Mouse (Mus musculus) CH12.LX (cell line): Measurements from ENCODE around the gene Rpgr. TPM values are rescaled to one million over a fixed set of nuclear protein-coding genes. Genes with fewer than 3 reads are reported as not detected.

ENCODE experiments used
- DNase-seq: peaks from one replicate; pipeline ENCODE4 v3.0.0-alpha.2; 2013; ENCODE audit errors: extremely low read depth
- H3K27ac ChIP-seq: 2 replicates; pipeline ENCODE4 v1.5.1; 2012; ENCODE audit warnings: low read depth, mild to moderate bottlenecking, control low read depth, moderate library complexity; ENCODE audit not compliant: insufficient read depth
- H3K27me3 ChIP-seq: replicated peaks from 2 replicates; pipeline ENCODE3; 2012; ENCODE audit warnings: inconsistent platforms
- H3K36me3 ChIP-seq, 2 experiments: replicated peaks in 1 of 2; 2 replicates each; pipeline versions ENCODE3 to v1.6.1; 2012; ENCODE audit warnings: inconsistent platforms in 1 of 2, low read length in 1 of 2, mild to moderate bottlenecking in 1 of 2, mixed read lengths in 1 of 2, moderate library complexity in 1 of 2; ENCODE audit not compliant: control insufficient read depth in 1 of 2, insufficient read depth in 1 of 2
- H3K4me1 ChIP-seq, 2 experiments: 2 replicates each; pipeline ENCODE4 v1.6.1; 2012; ENCODE audit warnings: inconsistent platforms in 1 of 2, moderate library complexity in 1 of 2; ENCODE audit not compliant: insufficient read depth in 2 of 2, control insufficient read depth in 1 of 2
- H3K4me2 ChIP-seq: 2 replicates; pipeline ENCODE4 v1.6.1; 2012; ENCODE audit warnings: low read depth, mild to moderate bottlenecking, control low read depth; ENCODE audit not compliant: poor library complexity, insufficient read depth, severe bottlenecking
- H3K4me3 ChIP-seq, 3 experiments: fragments of 150-350 bp in 1 of 3; sonication (generic) in 1 of 3; replicated peaks in 1 of 3; 2 replicates each; pipeline versions ENCODE3 to v1.5.1; 2011 to 2012; ENCODE audit warnings: low read depth in 2 of 3, low read length in 2 of 3, mild to moderate bottlenecking in 2 of 3, moderate library complexity in 2 of 3, control low read depth in 1 of 3, improper control_type of control experiment in 1 of 3, inconsistent platforms in 1 of 3, mixed read lengths in 1 of 3; ENCODE audit not compliant: poor library complexity in 1 of 3
- H3K79me2 ChIP-seq: replicated peaks from 2 replicates; pipeline ENCODE4 v1.6.1; 2012; ENCODE audit warnings: mild to moderate bottlenecking, moderate library complexity; ENCODE audit not compliant: control insufficient read depth, poor library complexity, insufficient read depth, severe bottlenecking; ENCODE audit errors: extremely low read depth
- H3K9ac ChIP-seq: 2 replicates; pipeline ENCODE4 v1.6.1; 2012; ENCODE audit warnings: low read depth, mild to moderate bottlenecking, control low read depth, moderate library complexity; ENCODE audit not compliant: insufficient read depth
- H3K9me3 ChIP-seq: replicated peaks from 2 replicates; pipeline ENCODE3; 2012; ENCODE audit warnings: low read length, inconsistent platforms, mixed read lengths
- CTCF ChIP-seq, 2 experiments: IDR thresholded peaks in 1 of 2; conservative IDR thresholded peaks in 1 of 2; 2 replicates each; pipeline ENCODE4 v1.5.1; 2011 to 2012; ENCODE audit warnings: low read depth in 2 of 2, low read length in 2 of 2, improper control_type of control experiment in 1 of 2, inconsistent platforms in 1 of 2, mild to moderate bottlenecking in 1 of 2, moderate library complexity in 1 of 2
- ELF1 ChIP-seq: IDR thresholded peaks from 2 replicates; pipeline ENCODE4 v1.6.1; 2014; ENCODE audit warnings: low read depth, mild to moderate bottlenecking, inconsistent platforms, low read length, improper control_type of control experiment
- ETS1 ChIP-seq: conservative IDR thresholded peaks from 2 replicates; pipeline ENCODE4 v1.6.1; 2012; ENCODE audit warnings: low read depth, mild to moderate bottlenecking, inconsistent platforms, low read length, improper control_type of control experiment, moderate library complexity
- GABPA ChIP-seq: IDR thresholded peaks from 2 replicates; pipeline ENCODE4 v1.6.1; 2012; ENCODE audit warnings: low read depth, low read length, improper control_type of control experiment, inconsistent platforms; ENCODE audit not compliant: insufficient replicate concordance
- HCFC1 ChIP-seq: IDR thresholded peaks from 2 replicates; pipeline ENCODE4 v1.6.1; 2012; ENCODE audit warnings: low read depth, mild to moderate bottlenecking, inconsistent platforms, low read length, improper control_type of control experiment
- IRF4 ChIP-seq: IDR thresholded peaks from 2 replicates; pipeline ENCODE4 v1.6.1; 2014; ENCODE audit warnings: low read depth, mild to moderate bottlenecking, inconsistent platforms, low read length, improper control_type of control experiment
- JUN ChIP-seq: IDR thresholded peaks from 2 replicates; pipeline ENCODE4 v1.6.1; 2011; ENCODE audit warnings: low read depth, mild to moderate bottlenecking, low read length, improper control_type of control experiment, moderate library complexity; ENCODE audit not compliant: insufficient read depth
- MAX ChIP-seq: IDR thresholded peaks from 2 replicates; pipeline ENCODE4 v1.6.1; 2011; ENCODE audit warnings: low read length, improper control_type of control experiment
- MXI1 ChIP-seq: IDR thresholded peaks from 2 replicates; pipeline ENCODE4 v1.6.1; 2011; ENCODE audit warnings: mild to moderate bottlenecking, low read depth, low read length, improper control_type of control experiment
- RAD21 ChIP-seq: IDR thresholded peaks from 2 replicates; pipeline ENCODE4 v1.6.1; 2011; ENCODE audit warnings: low read depth, mild to moderate bottlenecking, low read length, improper control_type of control experiment, moderate library complexity
- SMC3 ChIP-seq: IDR thresholded peaks from 2 replicates; pipeline ENCODE4 v1.6.1; 2011; ENCODE audit warnings: low read depth, low read length, improper control_type of control experiment
- UBTF ChIP-seq: IDR thresholded peaks from 2 replicates; pipeline ENCODE4 v1.6.1; 2012; ENCODE audit warnings: low read depth, mild to moderate bottlenecking, inconsistent platforms, low read length, improper control_type of control experiment, moderate library complexity
- USF1 ChIP-seq: IDR thresholded peaks from 2 replicates; pipeline ENCODE4 v1.6.1; 2014; ENCODE audit warnings: low read depth, mild to moderate bottlenecking, inconsistent platforms, low read length, improper control_type of control experiment
- ZC3H11A ChIP-seq: IDR thresholded peaks from 2 replicates; pipeline ENCODE4 v1.6.1; 2012; ENCODE audit warnings: low read depth, mild to moderate bottlenecking, inconsistent platforms, low read length, improper control_type of control experiment
- ZKSCAN1 ChIP-seq: IDR thresholded peaks from 2 replicates; pipeline ENCODE4 v1.6.1; 2012; ENCODE audit warnings: low read depth, inconsistent platforms, low read length, improper control_type of control experiment, borderline replicate concordance
- dilution Hi-C: fragments of 300-500 bp; cut with MboI; formaldehyde crosslinking; loops from 2 replicates; pipeline ENCODE4 v1.14.3; 2020; ENCODE audit warnings: low sequenced_read_pairs; ENCODE audit not compliant: extremely low pct_unique_long_range_greater_than_20kb, extremely low pct_ligation_motif_present
- in situ Hi-C: fragments of 300-500 bp; cut with MboI; formaldehyde crosslinking; loops from 3 replicates; pipeline ENCODE4 v1.14.3; 2019; ENCODE audit warnings: low sequenced_read_pairs, low pct_ligation_motif_present, low pct_unique_long_range_greater_than_20kb, mixed read lengths
- polyA plus RNA-seq: library from polyadenylated mRNA; unstranded; fragments of >175 nt; gene quantifications from 2 replicates; pipeline ENCODE4 v1.2.1, GENCODE M21; 2012; ENCODE audit warnings: low read depth; ENCODE audit not compliant: insufficient read length
- total RNA-seq, 2 experiments: library from RNA; depleted of rRNA; stranded (reverse); fragments of 300-350 nt in 1 of 2; fragments of >200 nt in 1 of 2; gene quantifications; 2 replicates each; pipeline ENCODE4 v1.2.3; 2012 to 2014

The Rpgr gene
- total and polyA plus RNA-seq, 3 experiments, result 4.8 to 8.2 (median 5.9) TPM

- no peak for DNase-seq
- dilution Hi-C loops, result no loop called here
- Histone ChIP-seq H3K4me2 (no peak overlapping the region), H3K79me2 (no peaks in the 10 kb centered on the region)
- in situ Hi-C loops, result no loop called here
- TF ChIP-seq GABPA (no peak), ELF1 (no peak), USF1 (no peak), JUN (no peak), SMC3 (no peak), ZKSCAN1 (no peak), MAX (no peak)
- TF ChIP-seq, all 38 proteins: peak for 0
- Histone ChIP-seq H3K36me3 (peaks cover 3 to 14% of the 10 kb centered on the region in 2 experiments), H3K27ac (no peak overlapping the region), H3K9ac (no peak overlapping the region), H3K27me3 (no peaks in the 10 kb centered on the region), H3K4me3 (no peak overlapping the region), H3K9me3 (no peaks in the 10 kb centered on the region), H3K4me1 (no peaks in the 10 kb centered on the region)
Measured at GRCm38 (mm10) chrX:10205937-10206336, 10.8 kb downstream of the Rpgr start.

- Histone ChIP-seq H3K36me3 (peaks cover 3 to 5% of the 10 kb centered on the region in 2 experiments), H3K27ac (no peak overlapping the region), H3K4me1 (no peaks in the 10 kb centered on the region), H3K9ac (no peak overlapping the region), H3K79me2 (no peaks in the 10 kb centered on the region), H3K4me3 (no peak overlapping the region), H3K27me3 (no peaks in the 10 kb centered on the region), H3K4me2 (no peak overlapping the region), H3K9me3 (no peaks in the 10 kb centered on the region)
- peak; percentile 57 for DNase-seq
- dilution Hi-C loops, result no loop called here
- in situ Hi-C loops, result no loop called here
- peak; percentile 59 for TF ChIP-seq SMC3
- no peak for TF ChIP-seq IRF4
- peak; percentile 56 for TF ChIP-seq RAD21
- peak; percentile 43 to 84; a peak in 3 of 4 replicates for TF ChIP-seq CTCF (conservative IDR thresholded peaks at IDR 0.05 in 1 of 2, IDR thresholded peaks at IDR 0.05 in 1 of 2; ENCODE audit: low read depth in 2 of 2, low read length in 2 of 2)
- TF ChIP-seq HCFC1, result no peak
Measured at GRCm38 (mm10) chrX:10201289-10201688, 15.4 kb downstream of the Rpgr start.

GRCm38 (mm10) chrX:10152390-10152789, 64.3 kb downstream of the Rpgr start:
- Histone ChIP-seq H3K4me2 (no peak overlapping the region), H3K4me3 (no peak overlapping the region)

More at GRCm38 (mm10) chrX:10152390-10152789, 64.3 kb downstream of the Rpgr start:
- in situ Hi-C loops, result no loop called here
- H3K4me1 ChIP-seq, result no peaks in the 10 kb centered on the region
- TF ChIP-seq ZC3H11A (no peak), UBTF (no peak), ETS1 (no peak), MXI1 (no peak), JUN (no peak)
- dilution Hi-C loops, result no loop called here
- no peaks in the 10 kb centered on the region for H3K36me3 ChIP-seq
- no peak overlapping the region for H3K9ac ChIP-seq
- H3K27ac ChIP-seq, result no peak overlapping the region
- no peaks in the 10 kb centered on the region for H3K9me3 ChIP-seq
- no peaks in the 10 kb centered on the region for H3K79me2 ChIP-seq
- DNase-seq, result no peak
- no peaks in the 10 kb centered on the region for H3K27me3 ChIP-seq
